Mouse (Mus musculus): ENCODE data around the gene Ucn. TPM values are rescaled to one million over a fixed set of nuclear protein-coding genes. Genes with fewer than 3 reads are reported as not detected.
A peak's percentile ranks its signal among the peaks of the same experiment; 100 is the strongest.

Gene Ucn
- not detected in 2 replicates for polyA plus RNA-seq (2015; fragmentation: Nextera tagmentation; extraction: Ambion mirVana)

DNA sequence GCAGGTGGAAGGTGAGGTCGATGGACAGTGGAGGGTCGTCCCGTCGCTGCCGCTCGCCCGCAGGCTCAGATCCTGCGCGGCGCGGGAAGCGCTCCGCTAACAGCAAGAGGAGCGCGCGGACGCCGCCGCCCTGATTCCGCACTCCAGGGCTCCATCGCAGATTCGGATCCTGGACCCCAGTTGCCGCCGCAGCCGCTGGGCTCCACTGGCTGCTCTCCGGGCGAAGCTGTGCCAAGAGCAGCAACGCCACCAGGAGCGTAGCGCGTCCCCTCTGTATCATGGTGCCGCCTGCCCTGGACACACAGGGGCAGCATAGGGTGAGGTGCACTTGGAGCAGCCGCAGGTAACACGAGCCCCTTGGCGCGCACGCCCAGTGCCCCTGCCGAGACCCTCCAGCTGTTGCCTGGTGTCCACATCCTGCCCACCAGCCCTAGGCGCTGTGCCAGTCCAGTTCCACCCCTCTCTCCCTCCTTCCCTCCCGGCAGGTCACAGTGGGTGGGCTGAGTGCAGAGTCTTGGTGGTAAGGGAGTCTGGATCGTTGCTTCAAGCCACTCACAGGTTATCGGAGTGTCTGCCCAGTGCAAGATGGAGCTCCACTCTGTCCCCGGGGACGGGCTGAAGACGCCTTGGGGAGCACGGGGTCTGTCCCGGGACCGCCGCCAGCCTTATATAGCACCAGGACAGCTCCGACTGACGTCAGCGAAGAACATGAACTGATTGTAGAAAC, at the start of gene Ucn:
TSS of gene Ucn (minus strand) at position 589 of the 727 bp plus-strand sequence.
- Histone ChIP-seq H3K9ac (ENCODE audit: low read length) (no peak within 1 kb of the TSS), H3K27me3 (ENCODE audit: control insufficient read depth, insufficient read depth, low read depth, low read length) (peaks cover 56% of the 10 kb centered on the region)
- peak; percentile 43; the same call in 1 of the 2 replicates for ATAC-seq (ENCODE audit: low read depth)

GRCm38 (mm10) chr5:31183678-31184077, 45.0 kb upstream of the Ucn start:
- 42% methylated on average over 4 of the region's 4 CpGs for WGBS
- peaks cover 3% of the 10 kb centered on the region; the same call in 1 of the 2 replicates for H3K4me1 ChIP-seq (replicated peaks; ENCODE audit: control insufficient read depth, insufficient read depth, low read length)
- H3K27me3 ChIP-seq (ENCODE audit: control insufficient read depth, insufficient read depth, low read depth, low read length): no peaks in the 10 kb centered on the region
- no peak overlapping the region for H3K4me2 ChIP-seq (ENCODE audit: low read depth, low read length)
- no peak overlapping the region for H3K9ac ChIP-seq (ENCODE audit: low read length)
- no peak for ATAC-seq (ENCODE audit: low read depth)
- H3K4me3 ChIP-seq (ENCODE audit: low read length): no peak overlapping the region
- peaks cover 19% of the 10 kb centered on the region for H3K36me3 ChIP-seq (ENCODE audit: control insufficient read depth, insufficient read depth, low read length)
- no peaks in the 10 kb centered on the region for H3K9me3 ChIP-seq (ENCODE audit: control insufficient read depth, low read length)
- no peak overlapping the region for H3K27ac ChIP-seq (ENCODE audit: low read length)

More for the DNA sequence above, at the start of gene Ucn:
- peak within 1 kb of the TSS; percentile 14; the same call in 1 of the 2 replicates for H3K4me3 ChIP-seq (ENCODE audit: low read length)
- peaks cover 7% of the 10 kb centered on the region; the same call in 1 of the 2 replicates for H3K4me1 ChIP-seq (replicated peaks; ENCODE audit: control insufficient read depth, insufficient read depth, low read length)
- WGBS: 2% methylated on average over 48 of the region's 52 CpGs
- peak within 1 kb of the TSS; percentile 11 for H3K4me2 ChIP-seq (ENCODE audit: low read depth, low read length)
- H3K9me3 ChIP-seq (ENCODE audit: control insufficient read depth, low read length): no peaks in the 10 kb centered on the region
- H3K27ac ChIP-seq (ENCODE audit: low read length): no peak within 1 kb of the TSS
- peaks cover 4% of the 10 kb centered on the region; the same call in 1 of the 2 replicates for H3K36me3 ChIP-seq (ENCODE audit: control insufficient read depth, insufficient read depth, low read length)

GRCm38 (mm10) chr5:31181183-31181770, 42.6 kb upstream of the Ucn start:
- H3K27ac ChIP-seq (ENCODE audit: low read length): no peak overlapping the region
- H3K27me3 ChIP-seq (ENCODE audit: control insufficient read depth, insufficient read depth, low read depth, low read length): no peaks in the 10 kb centered on the region
- H3K4me2 ChIP-seq (ENCODE audit: low read depth, low read length): no peak overlapping the region
- H3K9me3 ChIP-seq (ENCODE audit: control insufficient read depth, low read length): no peaks in the 10 kb centered on the region
- no peak overlapping the region for H3K4me3 ChIP-seq (ENCODE audit: low read length)
- H3K4me1 ChIP-seq (replicated peaks; ENCODE audit: control insufficient read depth, insufficient read depth, low read length): peaks cover 8% of the 10 kb centered on the region
- no peak for ATAC-seq (ENCODE audit: low read depth)
- H3K36me3 ChIP-seq (ENCODE audit: control insufficient read depth, insufficient read depth, low read length): no peaks in the 10 kb centered on the region
- 91% methylated on average over 9 of the region's 9 CpGs for WGBS
- no peak overlapping the region for H3K9ac ChIP-seq (ENCODE audit: low read length)

- WGBS: under 1% methylated on average over 59 of the region's 59 CpGs
- peaks cover 8% of the 10 kb centered on the region for H3K4me1 ChIP-seq (replicated peaks; ENCODE audit: control insufficient read depth, insufficient read depth, low read length)
- peak within 1 kb of the TSS; percentile 100 for H3K27ac ChIP-seq (ENCODE audit: low read length)
- H3K4me2 ChIP-seq (ENCODE audit: low read depth, low read length): peak within 1 kb of the TSS; percentile 87
- peak within 1 kb of the TSS; percentile 97 for H3K4me3 ChIP-seq (ENCODE audit: low read length)
- no peaks in the 10 kb centered on the region for H3K27me3 ChIP-seq (ENCODE audit: control insufficient read depth, insufficient read depth, low read depth, low read length)
- ATAC-seq (ENCODE audit: low read depth): peak; percentile 98
- peak within 1 kb of the TSS; percentile 82 for H3K9ac ChIP-seq (ENCODE audit: low read length)
- H3K36me3 ChIP-seq (ENCODE audit: control insufficient read depth, insufficient read depth, low read length): no peaks in the 10 kb centered on the region
- H3K9me3 ChIP-seq (ENCODE audit: control insufficient read depth, low read length): no peaks in the 10 kb centered on the region
These were observed 41.4 kb upstream of the Ucn start, which contains the start of the genes Gm29609 and Gtf3c2 for GRCm38 (mm10) chr5:31179766-31180630. Gene Gm29609, minus strand, starts transcription at chr5:31179911. Gene Gtf3c2, minus strand, starts transcription at chr5:31180144.

GRCm38 (mm10) chr5:31179301-31179765, 40.7 kb upstream of the Ucn start:
- ATAC-seq (ENCODE audit: low read depth): peak; percentile 66
- no peaks in the 10 kb centered on the region for H3K9me3 ChIP-seq (ENCODE audit: control insufficient read depth, low read length)
- H3K4me3 ChIP-seq (ENCODE audit: low read length): peak overlapping the region; percentile 97
- peaks cover 8% of the 10 kb centered on the region for H3K4me1 ChIP-seq (replicated peaks; ENCODE audit: control insufficient read depth, insufficient read depth, low read length)
- 0% methylated on average over 25 of the region's 25 CpGs for WGBS
- H3K36me3 ChIP-seq (ENCODE audit: control insufficient read depth, insufficient read depth, low read length): no peaks in the 10 kb centered on the region
- H3K27me3 ChIP-seq (ENCODE audit: control insufficient read depth, insufficient read depth, low read depth, low read length): no peaks in the 10 kb centered on the region
- peak overlapping the region; percentile 87 for H3K4me2 ChIP-seq (ENCODE audit: low read depth, low read length)
- peak overlapping the region; percentile 100 for H3K27ac ChIP-seq (ENCODE audit: low read length)
- peak overlapping the region; percentile 82 for H3K9ac ChIP-seq (ENCODE audit: low read length)

GRCm38 (mm10) chr5:31168630-31169029, 30.0 kb upstream of the Ucn start:
- Histone ChIP-seq H3K4me3 (ENCODE audit: low read length) (no peak overlapping the region), H3K9ac (ENCODE audit: low read length) (no peak overlapping the region), H3K4me2 (ENCODE audit: low read depth, low read length) (no peak overlapping the region), H3K36me3 (ENCODE audit: control insufficient read depth, insufficient read depth, low read length) (peaks cover 59% of the 10 kb centered on the region), H3K4me1 (replicated peaks; ENCODE audit: control insufficient read depth, insufficient read depth, low read length) (no peaks in the 10 kb centered on the region), H3K27me3 (ENCODE audit: control insufficient read depth, insufficient read depth, low read depth, low read length) (no peaks in the 10 kb centered on the region), H3K9me3 (ENCODE audit: control insufficient read depth, low read length) (no peaks in the 10 kb centered on the region), H3K27ac (ENCODE audit: low read length) (no peak overlapping the region)
- no peak for ATAC-seq (ENCODE audit: low read depth)
- 79% methylated on average over 4 of the region's 4 CpGs for WGBS

- H3K9me3 ChIP-seq (ENCODE audit: control insufficient read depth, low read length): no peaks in the 10 kb centered on the region
- no peak overlapping the region for H3K4me2 ChIP-seq (ENCODE audit: low read depth, low read length)
- ATAC-seq (ENCODE audit: low read depth): no peak
- no peak overlapping the region for H3K4me3 ChIP-seq (ENCODE audit: low read length)
- peaks cover 61% of the 10 kb centered on the region for H3K36me3 ChIP-seq (ENCODE audit: control insufficient read depth, insufficient read depth, low read length)
- H3K9ac ChIP-seq (ENCODE audit: low read length): no peak overlapping the region
- no peaks in the 10 kb centered on the region for H3K27me3 ChIP-seq (ENCODE audit: control insufficient read depth, insufficient read depth, low read depth, low read length)
- 81% methylated on average over 1 of the region's 1 CpGs for WGBS
- no peaks in the 10 kb centered on the region for H3K4me1 ChIP-seq (replicated peaks; ENCODE audit: control insufficient read depth, insufficient read depth, low read length)
- no peak overlapping the region for H3K27ac ChIP-seq (ENCODE audit: low read length)
These were observed 26.2 kb upstream of the Ucn start for GRCm38 (mm10) chr5:31164878-31165277.

- no peaks in the 10 kb centered on the region for H3K9me3 ChIP-seq (ENCODE audit: control insufficient read depth, low read length)
- no peak overlapping the region for H3K4me2 ChIP-seq (ENCODE audit: low read depth, low read length)
- ATAC-seq (ENCODE audit: low read depth): no peak
- peaks cover 66% of the 10 kb centered on the region for H3K36me3 ChIP-seq (ENCODE audit: control insufficient read depth, insufficient read depth, low read length)
- no peaks in the 10 kb centered on the region for H3K4me1 ChIP-seq (replicated peaks; ENCODE audit: control insufficient read depth, insufficient read depth, low read length)
- H3K4me3 ChIP-seq (ENCODE audit: low read length): no peak overlapping the region
- no peak overlapping the region for H3K9ac ChIP-seq (ENCODE audit: low read length)
- H3K27ac ChIP-seq (ENCODE audit: low read length): no peak overlapping the region
- H3K27me3 ChIP-seq (ENCODE audit: control insufficient read depth, insufficient read depth, low read depth, low read length): no peaks in the 10 kb centered on the region
These were observed 23.8 kb upstream of the Ucn start for GRCm38 (mm10) chr5:31162462-31162861.

Measured in lung, embryonic 16.5 days (tissue).